Mouse (Mus musculus) myocyte (in vitro differentiated cells): ENCODE data around the gene Dph7.

Experiments used
- CEBPB ChIP-seq: IDR thresholded peaks from 2 replicates; pipeline ENCODE4 v1.6.1; 2011; ENCODE audit warnings: mild to moderate bottlenecking, moderate library complexity; ENCODE audit not compliant: poor library complexity, insufficient read depth, severe bottlenecking
- MYOD1 ChIP-seq, 3 experiments: IDR thresholded peaks; one replicate each; pipeline ENCODE4 v1.6.1; 2011; ENCODE audit warnings: control low read depth in 2 of 3, low read depth in 2 of 3, mild to moderate bottlenecking in 2 of 3, moderate library complexity in 1 of 3; ENCODE audit not compliant: insufficient read length in 2 of 3, control insufficient read depth in 1 of 3
- MYOG ChIP-seq, 3 experiments: IDR thresholded peaks; one replicate each; pipeline ENCODE4 v1.6.1; 2011; ENCODE audit warnings: control low read depth in 2 of 3, low read depth in 2 of 3, mild to moderate bottlenecking in 2 of 3; ENCODE audit not compliant: insufficient read length in 2 of 3, control insufficient read depth in 1 of 3, insufficient read depth in 1 of 3
- POLR2A ChIP-seq: IDR thresholded peaks from one replicate; pipeline ENCODE4 v1.6.1; 2011; ENCODE audit warnings: low read depth, mild to moderate bottlenecking, control low read depth, moderate library complexity; ENCODE audit not compliant: insufficient read length
- POLR2AphosphoS2 ChIP-seq: IDR thresholded peaks from one replicate; pipeline ENCODE4 v1.6.1; 2011; ENCODE audit warnings: low read depth, control low read depth; ENCODE audit not compliant: insufficient read length
- USF1 ChIP-seq: IDR thresholded peaks from one replicate; pipeline ENCODE4 v1.6.1; 2011; ENCODE audit warnings: low read depth, mild to moderate bottlenecking, control low read depth, moderate library complexity

- TF ChIP-seq CEBPB (no peak), POLR2A (peak; percentile 91), MYOD1 (IDR thresholded peaks at IDR 0.05; ENCODE audit: control insufficient read depth in 1 of 3, insufficient read length in 2 of 3, low read depth in 2 of 3) (no peak), USF1 (no peak), POLR2AphosphoS2 (peak; percentile 76), MYOG (IDR thresholded peaks at IDR 0.05; ENCODE audit: control insufficient read depth in 1 of 3, insufficient read depth in 1 of 3, insufficient read length in 2 of 3, low read depth in 2 of 3) (peak in 1 of 3 experiments; percentile 11)
These were observed 12.6 kb upstream of the Dph7 start, which contains the start of gene Zmynd19 for GRCm38 (mm10) chr2:24949421-24950188.
